Mouse (Mus musculus): ENCODE results near the gene Kncn. TPM values are rescaled to one million over a fixed set of nuclear protein-coding genes. Genes with fewer than 3 reads are reported as not detected.

The Kncn gene
- polyA plus RNA-seq, 1 experiment from 2014 or later, result not detected

Other genes with a start within 250 kb of the Kncn start
- 0.12 and 0.36 TPM in 2 replicates for gene Cyp4b1, start 236.7 kb upstream of the Kncn start, polyA plus RNA-seq (2016; fragmentation: Nextera tagmentation; extraction: Ambion mirVana)
- gene Efcab14, start 146.7 kb upstream of the Kncn start, polyA plus RNA-seq (2016; fragmentation: Nextera tagmentation; extraction: Ambion mirVana), result 29.5 and 33.6 TPM in 2 replicates
- gene Tex38, start 103.4 kb upstream of the Kncn start, polyA plus RNA-seq (2016; fragmentation: Nextera tagmentation; extraction: Ambion mirVana), result 0.30 TPM in 1 of 2 replicates, not detected in the other
- gene Atpaf1, start 99.6 kb upstream of the Kncn start, polyA plus RNA-seq (2016; fragmentation: Nextera tagmentation; extraction: Ambion mirVana), result 41.4 and 42.1 TPM in 2 replicates
- gene Mob3c, start 56.3 kb upstream of the Kncn start, polyA plus RNA-seq (2016; fragmentation: Nextera tagmentation; extraction: Ambion mirVana), result 5.0 and 6.7 TPM in 2 replicates
- 28.0 and 30.8 TPM in 2 replicates for gene Mknk1, start 45.2 kb upstream of the Kncn start, polyA plus RNA-seq (2016; fragmentation: Nextera tagmentation; extraction: Ambion mirVana)
- gene 6430628N08Rik, start 6.3 kb downstream of the Kncn start, polyA plus RNA-seq (2016; fragmentation: Nextera tagmentation; extraction: Ambion mirVana), result 0.17 TPM in 1 of 2 replicates, not detected in the other
- 10.1 and 14.7 TPM in 2 replicates for gene Dmbx1, start 55.5 kb downstream of the Kncn start, polyA plus RNA-seq (2016; fragmentation: Nextera tagmentation; extraction: Ambion mirVana)
- gene Faah, start 133.5 kb downstream of the Kncn start, polyA plus RNA-seq (2016; fragmentation: Nextera tagmentation; extraction: Ambion mirVana), result 7.3 and 7.7 TPM in 2 replicates
- 16.3 and 21.1 TPM in 2 replicates for gene Nsun4, start 169.5 kb downstream of the Kncn start, polyA plus RNA-seq (2016; fragmentation: Nextera tagmentation; extraction: Ambion mirVana)
- 333 and 361 TPM in 2 replicates for gene Uqcrh, start 190.7 kb downstream of the Kncn start, polyA plus RNA-seq (2016; fragmentation: Nextera tagmentation; extraction: Ambion mirVana)
- 72.8 and 73.8 TPM in 2 replicates for gene Lrrc41, start 190.9 kb downstream of the Kncn start, polyA plus RNA-seq (2016; fragmentation: Nextera tagmentation; extraction: Ambion mirVana)
- 28.3 and 28.5 TPM in 2 replicates for gene Rad54l, start 239.3 kb downstream of the Kncn start, polyA plus RNA-seq (2016; fragmentation: Nextera tagmentation; extraction: Ambion mirVana)
- 62.7 and 67.5 TPM in 2 replicates for gene Pomgnt1, start 239.4 kb downstream of the Kncn start, polyA plus RNA-seq (2016; fragmentation: Nextera tagmentation; extraction: Ambion mirVana)

All from hindbrain, embryonic 12.5 days (tissue).